In genomic region chr19:42636631-42637030, GRCm38 (mm10) we compare ENCODE assay signal across 14 mouse cellular contexts. TPM values are rescaled to one million over a fixed set of nuclear protein-coding genes. Genes with fewer than 3 reads are reported as not detected.
DNase-seq lines count a peak whose midpoint lies in the region; ATAC-seq lines count a peak whose summit lies in the region.
"Had no signal": no experiment of that assay in that cellular context is flagged by ENCODE, and none has a peak within 500 bp of the region (broad histone marks: within the 10 kb centered on the region; RNA-seq: fewer than 3 reads in every experiment).

No protein-coding gene starts in this region.

- no peak for ATAC-seq in heart, embryonic 11.5 days (replicated peaks; ENCODE audit: insufficient number of reproducible peaks, low FRiP score, low TSS enrichment)
- no peak for ATAC-seq in neural tube, embryonic 11.5 days (ENCODE audit: insufficient read depth, low FRiP score, low TSS enrichment)
- ATAC-seq: hindbrain, postnatal 0 days had no signal

- H3K4me3 ChIP-seq in heart, embryonic 11.5 days (ENCODE audit: low read depth, low read length), result no peak overlapping the region
- H3K4me3 ChIP-seq in neural tube, embryonic 11.5 days (ENCODE audit: low read depth, low read length), result no peak overlapping the region
- no peak overlapping the region for H3K4me3 ChIP-seq in limb, embryonic 10.5 days
- no peak overlapping the region for H3K4me3 ChIP-seq in midbrain, embryonic 10.5 days
- H3K4me3 ChIP-seq: gastrocnemius, adult 2 months; neural tube, embryonic 12.5 days had no signal

- H3K9me3 ChIP-seq in heart, embryonic 11.5 days (replicated peaks; ENCODE audit: control insufficient read depth, low read length), result no peaks in the 10 kb centered on the region
- no peaks in the 10 kb centered on the region for H3K9me3 ChIP-seq in neural tube, embryonic 11.5 days (ENCODE audit: control insufficient read depth, low read length)
- H3K9me3 ChIP-seq in limb, embryonic 10.5 days (replicated peaks), result no peaks in the 10 kb centered on the region
- no peaks in the 10 kb centered on the region for H3K9me3 ChIP-seq in midbrain, embryonic 10.5 days (replicated peaks)
- H3K9me3 ChIP-seq: neural tube, embryonic 12.5 days had no signal

- no peak overlapping the region for H3K4me2 ChIP-seq in heart, embryonic 11.5 days
- H3K4me2 ChIP-seq in neural tube, embryonic 11.5 days (ENCODE audit: low read depth), result no peak overlapping the region
- H3K4me2 ChIP-seq: neural tube, embryonic 12.5 days had no signal

- H3K27me3 ChIP-seq in heart, embryonic 11.5 days (ENCODE audit: control insufficient read depth, insufficient read depth, low read length), result peaks cover 2% of the 10 kb centered on the region; the same call in 1 of the 2 replicates
- H3K27me3 ChIP-seq in neural tube, embryonic 11.5 days (ENCODE audit: control insufficient read depth, insufficient read depth, low read length), result no peaks in the 10 kb centered on the region
- no peaks in the 10 kb centered on the region for H3K27me3 ChIP-seq in limb, embryonic 10.5 days (ENCODE audit: low read depth, poor library complexity, severe bottlenecking)
- no peaks in the 10 kb centered on the region for H3K27me3 ChIP-seq in midbrain, embryonic 10.5 days (ENCODE audit: low read depth, poor library complexity, severe bottlenecking)

- 42% methylated on average over 11 of the region's 11 CpGs for WGBS in heart, embryonic 11.5 days (ENCODE audit: insufficient replicate concordance)
- WGBS in neural tube, embryonic 11.5 days, result 51% methylated on average over 11 of the region's 11 CpGs
- 49% methylated on average over 11 of the region's 11 CpGs for WGBS in limb, embryonic 10.5 days
- WGBS in midbrain, embryonic 10.5 days, result 59% methylated on average over 11 of the region's 11 CpGs

- H3K36me3 ChIP-seq in heart, embryonic 11.5 days (ENCODE audit: control insufficient read depth, insufficient read depth, low read length), result no peaks in the 10 kb centered on the region
- no peaks in the 10 kb centered on the region for H3K36me3 ChIP-seq in neural tube, embryonic 11.5 days (ENCODE audit: control insufficient read depth, insufficient read depth, low read length)
- H3K36me3 ChIP-seq in limb, embryonic 10.5 days, result no peaks in the 10 kb centered on the region
- H3K36me3 ChIP-seq in midbrain, embryonic 10.5 days, result no peaks in the 10 kb centered on the region
- H3K36me3 ChIP-seq: neural tube, embryonic 12.5 days had no signal

- H3K4me1 ChIP-seq in heart, embryonic 11.5 days (ENCODE audit: control insufficient read depth, insufficient read depth, low read length), result no peaks in the 10 kb centered on the region; the same call in 1 of the 2 replicates
- peaks cover 6% of the 10 kb centered on the region for H3K4me1 ChIP-seq in neural tube, embryonic 11.5 days (ENCODE audit: control insufficient read depth, insufficient read depth, low read length)
- H3K4me1 ChIP-seq in limb, embryonic 10.5 days, result peaks cover 43% of the 10 kb centered on the region
- peaks cover 12% of the 10 kb centered on the region for H3K4me1 ChIP-seq in midbrain, embryonic 10.5 days
- H3K4me1 ChIP-seq: neural tube, embryonic 12.5 days had no signal

- H3K9ac ChIP-seq in heart, embryonic 11.5 days (ENCODE audit: low read depth, low read length), result no peak overlapping the region
- no peak overlapping the region for H3K9ac ChIP-seq in neural tube, embryonic 11.5 days (ENCODE audit: low read length)
- H3K9ac ChIP-seq: neural tube, embryonic 12.5 days had no signal

- H3K27ac ChIP-seq in heart, embryonic 11.5 days (ENCODE audit: low read depth, low read length), result no peak overlapping the region
- no peak overlapping the region for H3K27ac ChIP-seq in neural tube, embryonic 11.5 days (ENCODE audit: low read depth, low read length)
- no peak overlapping the region for H3K27ac ChIP-seq in limb, embryonic 10.5 days
- no peak overlapping the region for H3K27ac ChIP-seq in midbrain, embryonic 10.5 days (replicated peaks)
- H3K27ac ChIP-seq: gastrocnemius, adult 2 months; hindbrain, postnatal 0 days; neural tube, embryonic 12.5 days had no signal

- peak; percentile 43 for DNase-seq in heart, postnatal 4 days
- DNase-seq in neural tube, embryonic 11.5 days (ENCODE audit: low spot score), result peak; percentile 26
- DNase-seq in neural tube, embryonic 10.5 days (ENCODE audit: extremely low spot score, low spot score), result no peak
- DNase-seq in R1 (ENCODE audit: low read depth, low spot score), result peak; percentile 69
- peak; percentile 72 for DNase-seq in limb, embryonic 10.5 days (ENCODE audit: low spot score)
- DNase-seq in midbrain, embryonic 10.5 days (ENCODE audit: low spot score), result no peak
- no peak for DNase-seq in spleen, postnatal 4 days (ENCODE audit: low spot score in 2 of 2)
- DNase-seq: cerebellum, adult 9-11 months; gastrocnemius, adult 2 months; layer of hippocampus, adult 9-11 months had no signal

RNA-seq across cellular contexts. Expression of gene Loxl4, which starts 24.0 kb away (rescaled TPM):
- total RNA-seq in heart, postnatal 4 days (2021), result 1 to 10 TPM; 1.9 TPM
- 0.14 and 0.24 TPM in 2 replicates for polyA plus RNA-seq in heart, embryonic 11.5 days (2014; fragmentation: Nextera tagmentation; extraction: Ambion mirVana)
- 0.46 and 0.69 TPM in 2 replicates for polyA plus RNA-seq in neural tube, embryonic 11.5 days (2014; fragmentation: Nextera tagmentation; extraction: Ambion mirVana)
- 0.11 and 0.19 TPM in 2 replicates for polyA plus RNA-seq in limb, embryonic 10.5 days (2016; fragmentation: Nextera tagmentation; extraction: Ambion mirVana)
- 0.19 and 0.25 TPM in 2 replicates for polyA plus RNA-seq in midbrain, embryonic 10.5 days (2016; fragmentation: Nextera tagmentation; extraction: Ambion mirVana)
- total RNA-seq: megakaryocyte, adult 5-6 weeks had no signal
- polyA plus RNA-seq: hindbrain, postnatal 0 days had no signal

Comparison
In these comparisons a context has a peak if more than half of its experiments do, and no peak if none do; other contexts are left out.
1. DNase-seq: peak in heart, postnatal 4 days (single experiment), neural tube, embryonic 11.5 days (single experiment), R1 (single experiment) and limb, embryonic 10.5 days (single experiment); none in neural tube, embryonic 10.5 days (single experiment), midbrain, embryonic 10.5 days (single experiment) and spleen, postnatal 4 days (0 of 2).